Mouse (Mus musculus): ENCODE data around the gene B3galt5. TPM values are rescaled to one million over a fixed set of nuclear protein-coding genes. Genes with fewer than 3 reads are reported as not detected.

Gene B3galt5
- polyA plus RNA-seq (2015; fragmentation: Nextera tagmentation; extraction: Ambion mirVana) = 0.49 and 0.61 TPM in 2 replicates

GRCm38 (mm10) chr16:96235366-96235970, at the start of gene B3galt5:
Gene B3galt5, plus strand, starts transcription at chr16:96235801.
- Histone ChIP-seq H3K4me2 (ENCODE audit: low read depth, low read length) (no peak within 1 kb of the TSS), H3K27me3 (ENCODE audit: control insufficient read depth, insufficient read depth, low read length) (no peaks in the 10 kb centered on the region), H3K9me3 (replicated peaks; ENCODE audit: control insufficient read depth, low read length) (no peaks in the 10 kb centered on the region), H3K27ac (ENCODE audit: low read length) (no peak within 1 kb of the TSS), H3K9ac (ENCODE audit: low read length) (no peak within 1 kb of the TSS), H3K36me3 (ENCODE audit: control insufficient read depth, insufficient read depth, low read length) (no peaks in the 10 kb centered on the region), H3K4me3 (replicated peaks; ENCODE audit: low read length) (no peak within 1 kb of the TSS), H3K4me1 (ENCODE audit: control insufficient read depth, insufficient read depth, low read length) (no peaks in the 10 kb centered on the region)
- 75% methylated on average over 17 of the region's 17 CpGs for WGBS
- ATAC-seq (ENCODE audit: insufficient read depth, low FRiP score) = no peak

DNA sequence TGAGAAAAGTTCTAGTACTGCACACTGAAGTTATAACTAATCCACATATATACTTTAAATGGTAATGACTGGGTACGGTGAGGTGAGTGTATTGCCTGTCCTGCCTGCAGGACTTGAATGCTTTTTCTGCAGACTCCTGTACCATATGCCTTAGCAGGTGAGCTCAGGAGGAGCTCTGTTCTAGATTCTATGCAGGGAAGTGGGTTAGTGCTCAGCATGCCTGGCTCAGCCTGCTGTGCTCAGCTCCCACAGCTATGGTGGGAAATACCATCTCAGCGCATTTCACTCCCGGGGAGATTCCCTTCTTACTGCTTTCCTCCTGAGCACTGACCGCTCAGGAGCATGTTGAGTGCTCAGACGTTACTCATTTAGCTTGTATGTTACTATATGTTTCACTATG, 48.0 kb upstream of the B3galt5 start:
- no peak for ATAC-seq (ENCODE audit: insufficient read depth, low FRiP score)
- H3K4me1 ChIP-seq (ENCODE audit: control insufficient read depth, insufficient read depth, low read length) = peaks cover 5% of the 10 kb centered on the region; the same call in 1 of the 2 replicates
- H3K36me3 ChIP-seq (ENCODE audit: control insufficient read depth, insufficient read depth, low read length) = no peaks in the 10 kb centered on the region
- no peak overlapping the region for H3K4me3 ChIP-seq (replicated peaks; ENCODE audit: low read length)
- H3K4me2 ChIP-seq (ENCODE audit: low read depth, low read length) = no peak overlapping the region
- no peaks in the 10 kb centered on the region for H3K27me3 ChIP-seq (ENCODE audit: control insufficient read depth, insufficient read depth, low read length)
- H3K9me3 ChIP-seq (replicated peaks; ENCODE audit: control insufficient read depth, low read length) = peaks cover 4% of the 10 kb centered on the region; the same call in 1 of the 2 replicates
- WGBS = 83% methylated on average over 5 of the region's 5 CpGs
- H3K27ac ChIP-seq (ENCODE audit: low read length) = no peak overlapping the region
- H3K9ac ChIP-seq (ENCODE audit: low read length) = no peak overlapping the region

DNA sequence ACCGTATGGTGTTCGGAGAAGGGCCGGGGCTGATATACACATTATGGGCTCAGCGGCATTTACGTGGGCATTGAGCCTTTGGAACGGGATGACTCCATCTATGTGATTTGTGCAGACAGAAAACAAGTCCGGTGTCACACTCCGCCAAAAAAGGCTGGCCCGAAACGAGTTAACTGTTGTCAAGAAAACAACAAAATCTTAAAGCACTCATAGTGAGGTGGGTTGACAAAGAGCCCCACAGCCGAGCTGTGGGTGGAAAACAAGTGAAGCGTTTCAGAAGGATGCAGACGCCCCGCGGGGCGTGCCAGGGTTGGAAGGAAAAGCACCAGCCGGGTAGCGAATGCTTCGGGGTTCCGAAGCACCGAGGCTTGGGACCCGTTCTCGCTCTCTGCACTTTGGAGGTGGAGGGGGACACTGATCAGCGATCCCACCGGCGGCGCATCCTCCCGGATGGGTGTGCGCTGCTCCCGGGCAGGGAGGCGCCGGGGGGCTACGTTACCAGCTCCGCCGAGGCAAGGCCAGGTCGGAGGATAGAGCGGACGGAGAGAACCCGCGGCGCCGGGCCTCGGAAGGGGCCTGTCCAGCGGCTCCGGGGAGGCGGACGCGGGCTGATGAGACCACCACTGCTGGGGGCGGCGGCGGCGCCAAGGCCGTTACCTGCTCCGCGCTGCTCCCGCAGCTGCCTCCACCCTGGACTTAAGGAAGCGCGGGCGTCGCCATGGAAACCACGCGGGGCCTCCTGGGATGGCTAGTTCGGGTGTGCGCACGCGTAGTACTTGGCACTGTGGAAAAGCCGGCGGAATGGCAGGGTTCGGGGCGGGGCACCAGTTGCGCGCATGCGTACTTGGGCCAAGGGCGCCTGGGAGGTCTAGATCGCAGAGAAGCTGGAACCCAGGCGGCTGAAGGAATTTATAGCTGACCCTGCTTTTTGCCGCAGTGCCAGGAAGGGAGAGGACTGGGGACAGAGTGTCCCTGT, 43.8 kb upstream of the B3galt5 start, which contains the start of gene Lca5l:
Gene Lca5l, minus strand, starts transcription at position 741 of the 976 bp plus-strand sequence.
- H3K27ac ChIP-seq (ENCODE audit: low read length) = peak within 1 kb of the TSS; percentile 79
- under 1% methylated on average over 77 of the region's 77 CpGs for WGBS
- H3K9ac ChIP-seq (ENCODE audit: low read length) = peak within 1 kb of the TSS; percentile 77
- H3K4me3 ChIP-seq (replicated peaks; ENCODE audit: low read length) = peak within 1 kb of the TSS; percentile 93
- H3K36me3 ChIP-seq (ENCODE audit: control insufficient read depth, insufficient read depth, low read length) = no peaks in the 10 kb centered on the region
- no peaks in the 10 kb centered on the region for H3K27me3 ChIP-seq (ENCODE audit: control insufficient read depth, insufficient read depth, low read length)
- H3K9me3 ChIP-seq (replicated peaks; ENCODE audit: control insufficient read depth, low read length) = 0 out of 2 replicates have a peak, but pooled peaks cover 3% of the 10 kb centered on the region
- H3K4me1 ChIP-seq (ENCODE audit: control insufficient read depth, insufficient read depth, low read length) = peaks cover 5% of the 10 kb centered on the region; the same call in 1 of the 2 replicates
- ATAC-seq (ENCODE audit: insufficient read depth, low FRiP score) = peak; percentile 99
- peak within 1 kb of the TSS; percentile 82 for H3K4me2 ChIP-seq (ENCODE audit: low read depth, low read length)

GRCm38 (mm10) chr16:96199913-96200701, 35.5 kb upstream of the B3galt5 start, which contains the start of gene Sh3bgr:
Gene Sh3bgr, plus strand, starts transcription at chr16:96200450.
- H3K27me3 ChIP-seq (ENCODE audit: control insufficient read depth, insufficient read depth, low read length) = no peaks in the 10 kb centered on the region
- 0 out of 2 replicates have a peak, but pooled peaks cover 3% of the 10 kb centered on the region for H3K4me1 ChIP-seq (ENCODE audit: control insufficient read depth, insufficient read depth, low read length)
- H3K27ac ChIP-seq (ENCODE audit: low read length) = peak within 1 kb of the TSS; percentile 49
- peak within 1 kb of the TSS; percentile 36 for H3K4me3 ChIP-seq (replicated peaks; ENCODE audit: low read length)
- peak; percentile 93 for ATAC-seq (ENCODE audit: insufficient read depth, low FRiP score)
- H3K9ac ChIP-seq (ENCODE audit: low read length) = peak within 1 kb of the TSS; percentile 63
- peak within 1 kb of the TSS; percentile 56 for H3K4me2 ChIP-seq (ENCODE audit: low read depth, low read length)
- H3K9me3 ChIP-seq (replicated peaks; ENCODE audit: control insufficient read depth, low read length) = 0 out of 2 replicates have a peak, but pooled peaks cover 1% of the 10 kb centered on the region
- H3K36me3 ChIP-seq (ENCODE audit: control insufficient read depth, insufficient read depth, low read length) = no peaks in the 10 kb centered on the region
- WGBS = 6% methylated on average over 20 of the region's 20 CpGs

- H3K27me3 ChIP-seq (ENCODE audit: control insufficient read depth, insufficient read depth, low read length) = no peaks in the 10 kb centered on the region
- peak overlapping the region; percentile 36 for H3K4me3 ChIP-seq (replicated peaks; ENCODE audit: low read length)
- H3K4me1 ChIP-seq (ENCODE audit: control insufficient read depth, insufficient read depth, low read length) = 0 out of 2 replicates have a peak, but pooled peaks cover 3% of the 10 kb centered on the region
- peak overlapping the region; percentile 63 for H3K9ac ChIP-seq (ENCODE audit: low read length)
- H3K9me3 ChIP-seq (replicated peaks; ENCODE audit: control insufficient read depth, low read length) = no peaks in the 10 kb centered on the region
- H3K27ac ChIP-seq (ENCODE audit: low read length) = peak overlapping the region; percentile 49
- ATAC-seq (ENCODE audit: insufficient read depth, low FRiP score) = no peak
- peak overlapping the region; percentile 56 for H3K4me2 ChIP-seq (ENCODE audit: low read depth, low read length)
- 32% methylated on average over 9 of the region's 9 CpGs for WGBS
- no peaks in the 10 kb centered on the region for H3K36me3 ChIP-seq (ENCODE audit: control insufficient read depth, insufficient read depth, low read length)
Observed at GRCm38 (mm10) chr16:96200702-96201028, 34.9 kb upstream of the B3galt5 start.

DNA sequence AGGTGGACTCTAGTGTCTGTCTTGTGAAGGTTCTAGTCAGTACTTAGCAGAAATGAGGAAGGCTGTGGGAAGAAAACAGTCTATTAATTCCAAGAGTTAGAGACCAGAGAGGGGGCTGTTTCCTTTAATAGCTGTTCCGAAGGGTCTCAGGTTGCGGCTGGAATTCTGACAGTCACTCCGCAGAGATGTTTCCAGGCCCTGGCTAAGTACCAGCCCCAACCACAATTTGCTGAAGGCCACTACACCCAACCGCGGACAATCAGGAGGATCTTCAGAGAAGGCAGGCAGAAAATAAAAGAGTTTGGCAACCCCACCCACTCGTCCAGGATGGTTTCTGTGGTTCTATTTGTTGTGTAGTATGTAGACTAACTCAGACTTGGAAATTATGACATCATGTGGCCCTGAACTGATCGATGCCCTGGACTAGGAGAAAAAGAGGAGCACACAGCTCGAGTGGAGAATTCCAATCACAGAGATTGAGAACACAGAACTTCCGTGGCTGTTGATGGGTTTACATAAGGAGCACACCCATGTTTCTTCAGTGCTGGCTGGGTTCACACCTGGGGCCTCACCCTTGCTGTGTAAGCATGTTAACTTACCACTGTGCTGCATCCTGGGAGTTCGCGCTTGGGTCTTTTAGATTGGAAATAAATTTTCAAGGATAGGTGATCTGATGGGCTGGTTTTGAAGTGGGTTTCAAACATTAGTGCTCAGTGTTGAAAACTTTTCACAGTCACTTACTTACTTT, 33.9 kb upstream of the B3galt5 start:
- H3K4me3 ChIP-seq (replicated peaks; ENCODE audit: low read length) = peak overlapping the region; percentile 36
- no peak for ATAC-seq (ENCODE audit: insufficient read depth, low FRiP score)
- 55% methylated on average over 11 of the region's 11 CpGs for WGBS
- H3K36me3 ChIP-seq (ENCODE audit: control insufficient read depth, insufficient read depth, low read length) = no peaks in the 10 kb centered on the region
- no peaks in the 10 kb centered on the region for H3K27me3 ChIP-seq (ENCODE audit: control insufficient read depth, insufficient read depth, low read length)
- peak overlapping the region; percentile 49; the same call in 1 of the 2 replicates for H3K27ac ChIP-seq (ENCODE audit: low read length)
- 0 out of 2 replicates have a peak overlapping the region, but pooled peaks have one; percentile 63 for H3K9ac ChIP-seq (ENCODE audit: low read length)
- H3K9me3 ChIP-seq (replicated peaks; ENCODE audit: control insufficient read depth, low read length) = no peaks in the 10 kb centered on the region
- H3K4me1 ChIP-seq (ENCODE audit: control insufficient read depth, insufficient read depth, low read length) = 0 out of 2 replicates have a peak, but pooled peaks cover 6% of the 10 kb centered on the region
- H3K4me2 ChIP-seq (ENCODE audit: low read depth, low read length) = peak overlapping the region; percentile 56

DNA sequence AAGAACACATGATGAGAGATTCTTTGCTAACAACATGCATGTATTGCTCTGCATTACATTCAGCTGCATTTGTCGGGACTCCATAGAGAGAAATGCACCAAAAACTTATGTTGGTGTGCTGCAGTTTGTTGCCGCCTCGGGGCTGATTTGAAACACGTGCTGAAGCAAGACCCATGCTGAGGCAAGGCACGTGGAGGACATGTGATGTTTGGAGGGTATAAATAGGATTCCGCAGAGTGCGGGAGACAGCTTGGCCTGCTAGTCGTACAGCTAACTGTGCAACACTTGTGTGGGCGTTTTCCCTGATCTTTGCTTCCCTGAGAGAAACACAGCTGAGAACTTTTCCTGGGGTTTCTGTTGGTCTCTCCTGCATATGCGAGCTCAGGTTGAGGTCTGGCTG, 25.8 kb upstream of the B3galt5 start:
- H3K36me3 ChIP-seq (ENCODE audit: control insufficient read depth, insufficient read depth, low read length) = no peaks in the 10 kb centered on the region
- H3K9me3 ChIP-seq (replicated peaks; ENCODE audit: control insufficient read depth, low read length) = no peaks in the 10 kb centered on the region
- no peak overlapping the region for H3K4me2 ChIP-seq (ENCODE audit: low read depth, low read length)
- H3K27me3 ChIP-seq (ENCODE audit: control insufficient read depth, insufficient read depth, low read length) = no peaks in the 10 kb centered on the region
- 0 out of 2 replicates have a peak, but pooled peaks cover 4% of the 10 kb centered on the region for H3K4me1 ChIP-seq (ENCODE audit: control insufficient read depth, insufficient read depth, low read length)
- 87% methylated on average over 10 of the region's 10 CpGs for WGBS
- no peak overlapping the region for H3K9ac ChIP-seq (ENCODE audit: low read length)
- ATAC-seq (ENCODE audit: insufficient read depth, low FRiP score) = no peak
- H3K4me3 ChIP-seq (replicated peaks; ENCODE audit: low read length) = no peak overlapping the region
- peak overlapping the region; percentile 53; the same call in 1 of the 2 replicates for H3K27ac ChIP-seq (ENCODE audit: low read length)

GRCm38 (mm10) chr16:96210856-96211255, 24.7 kb upstream of the B3galt5 start:
- no peak overlapping the region for H3K4me2 ChIP-seq (ENCODE audit: low read depth, low read length)
- 0 out of 2 replicates have a peak, but pooled peaks cover 4% of the 10 kb centered on the region for H3K4me1 ChIP-seq (ENCODE audit: control insufficient read depth, insufficient read depth, low read length)
- H3K9ac ChIP-seq (ENCODE audit: low read length) = no peak overlapping the region
- no peaks in the 10 kb centered on the region for H3K27me3 ChIP-seq (ENCODE audit: control insufficient read depth, insufficient read depth, low read length)
- H3K36me3 ChIP-seq (ENCODE audit: control insufficient read depth, insufficient read depth, low read length) = no peaks in the 10 kb centered on the region
- ATAC-seq (ENCODE audit: insufficient read depth, low FRiP score) = peak; percentile 18; the same call in 1 of the 2 replicates
- H3K4me3 ChIP-seq (replicated peaks; ENCODE audit: low read length) = no peak overlapping the region
- 76% methylated on average over 7 of the region's 7 CpGs for WGBS
- H3K9me3 ChIP-seq (replicated peaks; ENCODE audit: control insufficient read depth, low read length) = no peaks in the 10 kb centered on the region
- peak overlapping the region; percentile 53 for H3K27ac ChIP-seq (ENCODE audit: low read length)

Measured in stomach, embryonic 16.5 days (tissue).